Mouse (Mus musculus) ES-E14 (cell line): ENCODE measurements at regions not wholly inside any gene's neighbourhood (a gene's known extent, or its start where the extent isn't known, plus 50 kb on each side); places are given as distances from the start of the nearest gene placed in this dataset.

Source experiments
- CHD2 ChIP-seq: IDR thresholded peaks from 2 replicates; pipeline ENCODE4 v1.6.1; 2014; ENCODE audit warnings: mild to moderate bottlenecking, low read depth, low read length, inconsistent platforms
- HCFC1 ChIP-seq: IDR thresholded peaks from 2 replicates; pipeline ENCODE4 v1.6.1; 2012; ENCODE audit warnings: low read length, inconsistent platforms, borderline replicate concordance; ENCODE audit not compliant: insufficient read depth
- MAFK ChIP-seq: IDR thresholded peaks from 2 replicates; pipeline ENCODE4 v1.6.1; 2014; ENCODE audit warnings: mild to moderate bottlenecking, low read depth, low read length, inconsistent platforms; ENCODE audit not compliant: insufficient read depth
- ZC3H11A ChIP-seq: IDR thresholded peaks from 2 replicates; pipeline ENCODE4 v1.6.1; 2012; ENCODE audit warnings: low read depth, mild to moderate bottlenecking, inconsistent platforms, low read length, borderline replicate concordance
- ZNF384 ChIP-seq: IDR thresholded peaks from 2 replicates; pipeline ENCODE4 v1.6.1; 2012; ENCODE audit warnings: low read depth, low read length, inconsistent platforms

- TF ChIP-seq MAFK: no peak
- TF ChIP-seq CHD2: no peak
- TF ChIP-seq HCFC1: no peak
- no peak for TF ChIP-seq ZNF384
- no peak for TF ChIP-seq ZC3H11A
Observed at GRCm38 (mm10) chr10:17074013-17074401, 649.0 kb upstream of the Cited2 start.
